Mouse (Mus musculus) embryonic facial prominence, embryonic 14.5 days (tissue): ENCODE data around the gene Rplp2. TPM values are rescaled to one million over a fixed set of nuclear protein-coding genes. Genes with fewer than 3 reads are reported as not detected.
"Not testable (repeated sequence)": the region's sequence is repeated elsewhere in the genome, so short reads cannot be mapped to it uniquely, and the experiment has no call there.

Experiments used
- ATAC-seq: fragments of 200-750 bp; cut with Nextera tagmentation; 2 replicates; pipeline ENCODE4 v1.8.0; 2017; ENCODE audit warnings: low read depth, moderate number of reproducible peaks, moderate TSS enrichment
- DNase-seq: peaks from one replicate; pipeline ENCODE4 v3.0.0-alpha.2; 2015; ENCODE audit warnings: low spot score
- H3K27ac ChIP-seq: fragments of 300-500 bp; sonication (generic); replicated peaks from 2 replicates; pipeline ENCODE4 v1.5.1; 2014; ENCODE audit warnings: low read depth, mild to moderate bottlenecking, low read length, moderate library complexity
- H3K27me3 ChIP-seq: fragments of 300-500 bp; sonication (generic); replicated peaks from 2 replicates; pipeline ENCODE4 v1.6.1; 2014; ENCODE audit warnings: low read length; ENCODE audit not compliant: control insufficient read depth, insufficient read depth
- H3K36me3 ChIP-seq: fragments of 300-500 bp; sonication (generic); 2 replicates; pipeline ENCODE4 v1.6.1; 2014; ENCODE audit warnings: low read length, mixed read lengths; ENCODE audit not compliant: control insufficient read depth, insufficient read depth
- H3K4me1 ChIP-seq: fragments of 300-500 bp; sonication (generic); 2 replicates; pipeline ENCODE4 v1.6.1; 2014; ENCODE audit warnings: antibody characterized with exemption, low read length; ENCODE audit not compliant: control insufficient read depth, insufficient read depth
- H3K4me2 ChIP-seq: fragments of 300-500 bp; sonication (generic); 2 replicates; pipeline ENCODE4 v1.6.1; 2014; ENCODE audit warnings: low read depth, mild to moderate bottlenecking, low read length, moderate library complexity, mixed read lengths
- H3K4me3 ChIP-seq: fragments of 300-500 bp; sonication (generic); 2 replicates; pipeline ENCODE4 v1.5.1; 2014; ENCODE audit warnings: low read depth, mild to moderate bottlenecking, low read length
- H3K9ac ChIP-seq: fragments of 300-500 bp; sonication (generic); 2 replicates; pipeline ENCODE4 v1.6.1; 2014; ENCODE audit warnings: low read depth, mild to moderate bottlenecking, low read length, moderate library complexity, mixed read lengths
- H3K9me3 ChIP-seq: fragments of 300-500 bp; sonication (generic); 2 replicates; pipeline ENCODE4 v1.6.1; 2016; ENCODE audit warnings: low read length; ENCODE audit not compliant: control insufficient read depth
- WGBS: fragments of 180-500 bp; shearing (Covaris S2); extraction: QIAGEN DNeasy Blood & Tissue Kit; methylation state at CpG from one replicate; pipeline ENCODE4 v1.1.7; 2014; 5-methylcytosine and 5-hydroxymethylcytosine counted together
- polyA plus RNA-seq: library from polyadenylated mRNA; unstranded; fragments of >200 nt; fragmentation: Nextera tagmentation; extraction: Ambion mirVana; gene quantifications from 2 replicates; pipeline ENCODE4 v1.2.1, GENCODE M21; 2014

The Rplp2 gene
- 1,283 and 1,386 TPM in 2 replicates for polyA plus RNA-seq

DNA sequence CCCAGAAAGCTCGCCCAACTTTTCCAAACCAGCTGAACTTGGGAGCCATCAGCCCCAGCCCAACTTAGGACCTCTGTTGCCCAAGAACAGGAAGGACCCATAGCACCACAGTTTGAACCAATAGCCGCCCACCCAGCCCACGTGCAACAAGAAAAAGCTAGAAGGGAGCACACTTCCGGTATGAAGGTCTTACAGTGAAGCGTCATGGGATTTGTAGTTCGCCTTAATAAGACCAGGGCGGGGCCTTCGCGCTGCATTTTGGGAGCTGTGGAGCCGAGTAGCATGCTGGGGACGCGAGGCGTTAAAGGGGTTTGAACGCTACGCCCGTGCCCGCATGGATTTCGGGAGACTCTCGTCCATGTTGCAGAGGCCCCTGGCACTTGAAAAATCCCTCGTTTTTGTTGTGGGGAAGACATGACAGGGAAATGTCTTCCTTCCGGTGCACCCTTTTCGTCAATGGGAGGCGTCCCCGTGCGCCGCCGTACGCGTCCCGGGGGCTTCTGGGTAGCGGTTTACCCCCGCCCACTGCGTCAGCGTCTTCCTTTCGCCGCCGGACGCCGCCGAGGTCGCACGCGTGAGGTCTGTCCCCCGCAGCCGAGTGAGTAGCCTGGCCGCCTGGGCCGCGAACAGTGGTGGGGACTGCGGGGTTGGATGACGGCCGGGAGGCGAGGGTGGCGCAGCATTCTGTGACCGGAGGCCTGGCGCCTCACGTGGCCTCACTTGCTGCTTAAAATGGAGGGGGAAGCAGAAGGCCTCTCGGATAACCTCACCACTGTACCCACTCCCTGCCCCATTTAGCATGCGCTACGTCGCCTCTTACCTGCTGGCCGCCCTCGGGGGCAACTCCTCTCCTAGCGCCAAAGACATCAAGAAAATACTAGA lies at the start of gene Rplp2:
Gene Rplp2, plus strand, starts transcription at position 261 of the 882 bp plus-strand sequence.
- peaks cover 21% of the 10 kb centered on the region for H3K4me1 ChIP-seq
- H3K9ac ChIP-seq, result peak within 1 kb of the TSS; percentile 93
- ATAC-seq, result peak; percentile 92
- peak; percentile 99 for DNase-seq
- H3K4me3 ChIP-seq, result peak within 1 kb of the TSS; percentile 85
- H3K9me3 ChIP-seq, result no peaks in the 10 kb centered on the region
- peak within 1 kb of the TSS; percentile 86 for H3K27ac ChIP-seq
- peaks cover 40% of the 10 kb centered on the region for H3K36me3 ChIP-seq
- H3K4me2 ChIP-seq, result peak within 1 kb of the TSS; percentile 91
- under 1% methylated on average over 41 of the region's 63 CpGs for WGBS
- H3K27me3 ChIP-seq, result no peaks in the 10 kb centered on the region

DNA sequence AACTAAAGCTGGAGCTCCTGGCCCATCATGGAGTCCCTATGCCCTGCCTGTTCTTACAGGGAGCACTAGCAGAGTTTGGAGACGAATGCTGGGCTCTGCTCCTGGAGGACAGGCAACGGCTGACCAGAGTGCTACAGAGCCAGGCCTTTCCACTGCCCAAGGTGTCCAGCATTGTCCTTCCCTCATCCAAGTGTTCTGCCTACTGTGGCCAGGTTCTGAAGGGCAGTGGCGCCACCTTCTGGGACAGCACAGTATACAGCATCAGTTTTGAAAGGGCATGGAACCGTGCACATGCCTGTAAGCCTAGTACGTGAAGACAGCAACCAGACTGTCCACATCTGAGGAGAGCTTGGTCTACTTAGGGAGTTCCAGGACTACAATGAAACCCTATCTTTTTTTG lies 43.9 kb upstream of the Rplp2 start:
- Histone ChIP-seq H3K4me1 (no peaks in the 10 kb centered on the region), H3K27ac (no peak overlapping the region), H3K27me3 (no peaks in the 10 kb centered on the region), H3K36me3 (peaks cover 53% of the 10 kb centered on the region), H3K4me2 (no peak overlapping the region), H3K9ac (no peak overlapping the region), H3K9me3 (no peaks in the 10 kb centered on the region), H3K4me3 (no peak overlapping the region)
- DNase-seq (peak; percentile 42), ATAC-seq (peak; percentile 53; the same call in 1 of the 2 replicates)
- 53% methylated on average over 5 of the region's 5 CpGs for WGBS

GRCm38 (mm10) chr7:141405466-141405865 lies 41.7 kb upstream of the Rplp2 start:
- Histone ChIP-seq H3K36me3 (peaks cover 54% of the 10 kb centered on the region), H3K4me1 (no peaks in the 10 kb centered on the region), H3K9ac (no peak overlapping the region), H3K27ac (no peak overlapping the region), H3K4me2 (no peak overlapping the region), H3K4me3 (no peak overlapping the region), H3K27me3 (no peaks in the 10 kb centered on the region), H3K9me3 (no peaks in the 10 kb centered on the region)
- WGBS, result 80% methylated on average over 4 of the region's 4 CpGs
- DNase-seq, result no peak
- no peak for ATAC-seq

DNA sequence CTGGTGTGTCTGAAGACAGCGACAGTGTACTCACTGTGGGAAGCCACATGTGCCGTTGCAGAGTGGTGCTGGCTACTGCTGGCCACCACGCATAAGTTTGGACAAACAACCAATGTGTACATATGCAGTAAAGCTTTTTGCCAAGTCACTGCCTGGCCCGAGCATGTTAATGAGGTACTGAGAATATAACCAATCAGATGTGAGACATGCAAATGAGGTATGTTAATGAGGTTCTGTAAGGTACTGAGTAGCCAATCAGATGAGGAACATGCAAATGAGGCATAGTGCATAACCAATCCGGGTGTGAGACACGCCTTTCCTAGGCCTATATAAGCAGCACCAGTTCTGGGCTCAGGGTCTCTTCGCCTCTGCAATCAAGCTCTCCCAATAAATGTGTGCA lies 39.5 kb upstream of the Rplp2 start:
- not testable (repeated sequence) for H3K4me1 ChIP-seq, H3K27ac ChIP-seq, H3K4me2 ChIP-seq, H3K9me3 ChIP-seq, DNase-seq, H3K9ac ChIP-seq, H3K4me3 ChIP-seq, H3K27me3 ChIP-seq, ATAC-seq
- 93% methylated on average over 6 of the region's 7 CpGs for WGBS
- H3K36me3 ChIP-seq, result peaks cover 45% of the 10 kb centered on the region

DNA sequence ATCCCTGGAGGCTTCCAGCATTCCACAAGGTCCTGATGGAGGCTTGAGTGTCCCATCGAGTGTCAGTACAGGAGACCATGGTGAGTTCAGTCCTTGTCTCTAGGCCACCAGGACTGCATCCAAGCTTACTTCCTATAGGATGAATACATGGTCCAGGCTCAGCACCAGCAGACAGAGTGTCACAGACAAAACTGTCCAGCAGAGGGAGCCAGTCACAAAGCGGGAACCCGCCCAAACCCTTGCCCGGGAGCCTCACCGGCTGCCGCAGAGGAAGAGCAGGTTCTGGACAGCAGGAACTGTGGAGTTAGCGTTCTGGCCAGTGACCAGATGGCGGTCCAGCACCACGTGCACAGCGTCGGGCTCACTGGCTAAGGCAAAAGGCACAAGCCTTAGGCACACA lies 38.3 kb upstream of the Rplp2 start:
- H3K4me1 ChIP-seq, result no peaks in the 10 kb centered on the region
- no peak overlapping the region for H3K4me2 ChIP-seq
- H3K4me3 ChIP-seq, result no peak overlapping the region
- H3K36me3 ChIP-seq, result peaks cover 38% of the 10 kb centered on the region
- H3K9ac ChIP-seq, result no peak overlapping the region
- H3K9me3 ChIP-seq, result no peaks in the 10 kb centered on the region
- no peak overlapping the region for H3K27ac ChIP-seq
- H3K27me3 ChIP-seq, result no peaks in the 10 kb centered on the region
- peak; percentile 85 for DNase-seq
- WGBS, result 9% methylated on average over 11 of the region's 11 CpGs
- peak; percentile 78 for ATAC-seq

- Histone ChIP-seq H3K9me3 (no peaks in the 10 kb centered on the region), H3K4me2 (no peak overlapping the region), H3K9ac (no peak overlapping the region), H3K27ac (no peak overlapping the region), H3K4me1 (no peaks in the 10 kb centered on the region), H3K4me3 (no peak overlapping the region), H3K27me3 (no peaks in the 10 kb centered on the region), H3K36me3 (peaks cover 38% of the 10 kb centered on the region)
- no peak for ATAC-seq
- no peak for DNase-seq
- WGBS, result 92% methylated on average over 8 of the region's 8 CpGs
Observed at GRCm38 (mm10) chr7:141410631-141411030, 36.5 kb upstream of the Rplp2 start.

GRCm38 (mm10) chr7:141411667-141412066 lies 35.5 kb upstream of the Rplp2 start:
- Histone ChIP-seq H3K4me1 (no peaks in the 10 kb centered on the region), H3K4me3 (no peak overlapping the region), H3K27ac (no peak overlapping the region), H3K9me3 (no peaks in the 10 kb centered on the region), H3K9ac (no peak overlapping the region), H3K27me3 (no peaks in the 10 kb centered on the region), H3K4me2 (no peak overlapping the region), H3K36me3 (peaks cover 38% of the 10 kb centered on the region)
- no peak for DNase-seq
- no peak for ATAC-seq
- 100% methylated on average over 1 of the region's 1 CpGs for WGBS

GRCm38 (mm10) chr7:141413331-141413730 lies 33.8 kb upstream of the Rplp2 start:
- H3K4me3 ChIP-seq, result peak overlapping the region; percentile 86
- ATAC-seq (no peak), DNase-seq (peak; percentile 33)
- WGBS, result 3% methylated on average over 16 of the region's 16 CpGs
- H3K27ac ChIP-seq, result peak overlapping the region; percentile 78
- H3K4me1 ChIP-seq, result no peaks in the 10 kb centered on the region
- H3K27me3 ChIP-seq, result no peaks in the 10 kb centered on the region
- peak overlapping the region; percentile 92 for H3K9ac ChIP-seq
- peaks cover 33% of the 10 kb centered on the region for H3K36me3 ChIP-seq
- peak overlapping the region; percentile 92 for H3K4me2 ChIP-seq
- H3K9me3 ChIP-seq, result no peaks in the 10 kb centered on the region
